ENCODE assay signal across 15 mouse cellular contexts in genomic region chr11:109809175-109809855, GRCm38 (mm10). TPM values are rescaled to one million over a fixed set of nuclear protein-coding genes. Genes with fewer than 3 reads are reported as not detected.
DNase-seq lines count a peak whose midpoint lies in the region; ATAC-seq lines count a peak whose summit lies in the region.
"Had no signal": no experiment of that assay in that cellular context is flagged by ENCODE, and none has a peak within 500 bp of the region (broad histone marks: within the 10 kb centered on the region; RNA-seq: fewer than 3 reads in every experiment).

No protein-coding gene starts in this region.

- ATAC-seq in lung, embryonic 15.5 days (ENCODE audit: borderline replicate concordance, extremely low read depth, low FRiP score, low TSS enrichment) = peak; percentile 24; the same call in 1 of the 2 replicates
- no peak for ATAC-seq in embryonic facial prominence, embryonic 14.5 days (ENCODE audit: low read depth)
- ATAC-seq: forebrain, embryonic 13.5 days had no signal

- H3K9ac ChIP-seq in lung, embryonic 15.5 days = no peak overlapping the region
- no peak overlapping the region for H3K9ac ChIP-seq in embryonic facial prominence, embryonic 14.5 days (ENCODE audit: low read depth, low read length)
- H3K9ac ChIP-seq: forebrain, embryonic 13.5 days; kidney, embryonic 15.5 days; limb, embryonic 12.5 days had no signal

- WGBS in lung, embryonic 15.5 days = 25% methylated on average over 4 of the region's 4 CpGs
- WGBS in embryonic facial prominence, embryonic 14.5 days = 26% methylated on average over 4 of the region's 4 CpGs

- no peaks in the 10 kb centered on the region; the same call in 1 of the 2 replicates for H3K9me3 ChIP-seq in lung, embryonic 15.5 days
- H3K9me3 ChIP-seq in embryonic facial prominence, embryonic 14.5 days (ENCODE audit: control insufficient read depth, low read length) = no peaks in the 10 kb centered on the region
- H3K9me3 ChIP-seq: forebrain, embryonic 13.5 days; kidney, embryonic 15.5 days had no signal

- no peak overlapping the region for H3K4me3 ChIP-seq in lung, embryonic 15.5 days
- no peak overlapping the region for H3K4me3 ChIP-seq in embryonic facial prominence, embryonic 14.5 days (ENCODE audit: low read depth, low read length)
- H3K4me3 ChIP-seq: forebrain, embryonic 13.5 days; hindbrain, embryonic 10.5 days; kidney, embryonic 15.5 days; limb, embryonic 12.5 days had no signal

- H3K27me3 ChIP-seq in lung, embryonic 15.5 days = no peaks in the 10 kb centered on the region
- H3K27me3 ChIP-seq in embryonic facial prominence, embryonic 14.5 days (replicated peaks; ENCODE audit: control insufficient read depth, insufficient read depth, low read length) = no peaks in the 10 kb centered on the region
- H3K27me3 ChIP-seq: forebrain, embryonic 13.5 days; kidney, embryonic 15.5 days; limb, embryonic 12.5 days had no signal

- no peak overlapping the region for H3K27ac ChIP-seq in lung, embryonic 15.5 days
- 0 out of 2 replicates have a peak overlapping the region, but pooled peaks have one; percentile 2 for H3K27ac ChIP-seq in embryonic facial prominence, embryonic 14.5 days (replicated peaks; ENCODE audit: low read depth, low read length)
- H3K27ac ChIP-seq: forebrain, embryonic 13.5 days; hindbrain, embryonic 10.5 days; kidney, embryonic 15.5 days; limb, embryonic 12.5 days; stomach, postnatal 0 days had no signal

- no peak overlapping the region for H3K4me2 ChIP-seq in lung, embryonic 15.5 days
- H3K4me2 ChIP-seq in embryonic facial prominence, embryonic 14.5 days (ENCODE audit: low read depth, low read length) = no peak overlapping the region
- H3K4me2 ChIP-seq: forebrain, embryonic 13.5 days; kidney, embryonic 15.5 days; limb, embryonic 12.5 days had no signal

- H3K4me1 ChIP-seq in lung, embryonic 15.5 days = peaks cover 18% of the 10 kb centered on the region; the same call in 1 of the 2 replicates
- H3K4me1 ChIP-seq in embryonic facial prominence, embryonic 14.5 days (ENCODE audit: control insufficient read depth, insufficient read depth, low read length) = no peaks in the 10 kb centered on the region
- H3K4me1 ChIP-seq: forebrain, embryonic 13.5 days; hindbrain, embryonic 10.5 days had no signal

- DNase-seq in lung, postnatal 25 days (ENCODE audit: low spot score) = no peak
- DNase-seq in embryonic facial prominence, embryonic 14.5 days (ENCODE audit: low spot score) = peak; percentile 31
- DNase-seq in layer of hippocampus, adult 8-10 months (ENCODE audit: low spot score in 2 of 2) = peak; percentile 36 to 37
- peak; percentile 48 to 58 for DNase-seq in right cerebral cortex, adult 2 months (ENCODE audit: low spot score in 2 of 2)
- DNase-seq in adipocyte (ENCODE audit: low spot score) = no peak
- DNase-seq in cerebellum, adult 18-20 months = no peak
- DNase-seq in heart, adult 18-20 months = no peak

- no peaks in the 10 kb centered on the region for H3K36me3 ChIP-seq in lung, embryonic 15.5 days
- H3K36me3 ChIP-seq in embryonic facial prominence, embryonic 14.5 days (ENCODE audit: control insufficient read depth, insufficient read depth, low read length) = no peaks in the 10 kb centered on the region
- H3K36me3 ChIP-seq: hindbrain, embryonic 10.5 days; kidney, embryonic 15.5 days; limb, embryonic 12.5 days had no signal

RNA-seq across cellular contexts. Expression of gene 1700012B07Rik, which starts 18.5 kb away (rescaled TPM):
- polyA plus RNA-seq in lung, embryonic 15.5 days (2015; fragmentation: Nextera tagmentation; extraction: Ambion mirVana) = not detected in 2 replicates
- not detected in 2 replicates for polyA plus RNA-seq in embryonic facial prominence, embryonic 14.5 days (2014; fragmentation: Nextera tagmentation; extraction: Ambion mirVana)
- not detected for total RNA-seq in layer of hippocampus, adult 8-10 months (2022)
- total RNA-seq in heart, adult 18-20 months (2021) = not detected
- total RNA-seq: megakaryocyte progenitor cell, adult 5-6 weeks had no signal
- polyA plus RNA-seq: cortical plate, adult 2 months; forebrain, embryonic 13.5 days; hindbrain, embryonic 10.5 days; kidney, embryonic 15.5 days; limb, embryonic 12.5 days; stomach, postnatal 0 days had no signal

Comparison
In these comparisons a context has a peak if more than half of its experiments do, and no peak if none do; other contexts are left out.
1. DNase-seq: peak in embryonic facial prominence, embryonic 14.5 days (single experiment), layer of hippocampus, adult 8-10 months (2 of 2) and right cerebral cortex, adult 2 months (2 of 2); none in lung, postnatal 25 days (single experiment), adipocyte (single experiment), cerebellum, adult 18-20 months (0 of 2) and heart, adult 18-20 months (0 of 2).